Mouse (Mus musculus) forebrain, embryonic 15.5 days (tissue): Measurements from ENCODE around the gene Cox7a1. TPM values are rescaled to one million over a fixed set of nuclear protein-coding genes. Genes with fewer than 3 reads are reported as not detected.

ENCODE experiments used
- ATAC-seq: fragments of 200-750 bp; cut with Nextera tagmentation; replicated peaks from 2 replicates; pipeline ENCODE4 v1.8.0; 2017; ENCODE audit warnings: mild to moderate bottlenecking, moderate TSS enrichment, moderate library complexity
- H3K27ac ChIP-seq: fragments of 300-500 bp; sonication (generic); replicated peaks from 2 replicates; pipeline ENCODE4 v1.5.1; 2015; ENCODE audit warnings: mild to moderate bottlenecking, inconsistent platforms
- H3K27me3 ChIP-seq: fragments of 300-500 bp; sonication (generic); 2 replicates; pipeline ENCODE4 v1.6.1; 2015; ENCODE audit warnings: inconsistent platforms
- H3K36me3 ChIP-seq: fragments of 300-500 bp; sonication (generic); 2 replicates; pipeline ENCODE4 v1.6.1; 2015; ENCODE audit warnings: mild to moderate bottlenecking, inconsistent platforms
- H3K4me1 ChIP-seq: fragments of 300-500 bp; sonication (generic); 2 replicates; pipeline ENCODE4 v1.6.1; 2015; ENCODE audit warnings: inconsistent platforms
- H3K4me2 ChIP-seq: fragments of 300-500 bp; sonication (generic); replicated peaks from 2 replicates; pipeline ENCODE4 v1.6.1; 2015; ENCODE audit warnings: mild to moderate bottlenecking, inconsistent platforms
- H3K4me3 ChIP-seq: fragments of 300-500 bp; sonication (generic); 2 replicates; pipeline ENCODE4 v1.5.1; 2015; ENCODE audit warnings: mild to moderate bottlenecking, inconsistent platforms
- H3K9ac ChIP-seq: fragments of 300-500 bp; sonication (generic); replicated peaks from 2 replicates; pipeline ENCODE4 v1.6.1; 2015; ENCODE audit warnings: mild to moderate bottlenecking, inconsistent platforms
- H3K9me3 ChIP-seq: fragments of 300-500 bp; sonication (generic); 2 replicates; pipeline ENCODE4 v1.6.1; 2016; ENCODE audit warnings: inconsistent platforms
- WGBS: fragments of 180-500 bp; shearing (Covaris S2); methylation state at CpG from one replicate; pipeline ENCODE4 v1.1.7; 2015; ENCODE audit warnings: mixed read lengths; 5-methylcytosine and 5-hydroxymethylcytosine counted together
- polyA plus RNA-seq: library from polyadenylated mRNA; unstranded; fragments of >200 nt; fragmentation: Nextera tagmentation; extraction: Ambion mirVana; gene quantifications from 2 replicates; pipeline ENCODE4 v1.2.1, GENCODE M21; 2015

The Cox7a1 gene
- 3.3 and 4.2 TPM in 2 replicates for polyA plus RNA-seq

- Histone ChIP-seq H3K4me2 (peak within 1 kb of the TSS; percentile 22), H3K9me3 (no peaks in the 10 kb centered on the region), H3K4me3 (no peak within 1 kb of the TSS), H3K27me3 (no peaks in the 10 kb centered on the region), H3K9ac (no peak within 1 kb of the TSS), H3K36me3 (peaks cover 28% of the 10 kb centered on the region), H3K4me1 (peaks cover 5% of the 10 kb centered on the region; the same call in 1 of the 2 replicates), H3K27ac (no peak within 1 kb of the TSS)
- 2% methylated on average over 11 of the region's 11 CpGs for WGBS
- ATAC-seq = peak; percentile 57
These were observed at the start of gene Cox7a1 for GRCm38 (mm10) chr7:30183879-30184289. Gene Cox7a1 (plus strand): TSS chr7:30184144.

- WGBS = 91% methylated on average over 10 of the region's 10 CpGs
- Histone ChIP-seq H3K9ac (no peak overlapping the region), H3K36me3 (peaks cover 67% of the 10 kb centered on the region), H3K4me2 (no peak overlapping the region), H3K27me3 (no peaks in the 10 kb centered on the region), H3K4me1 (no peaks in the 10 kb centered on the region), H3K4me3 (no peak overlapping the region), H3K27ac (no peak overlapping the region), H3K9me3 (no peaks in the 10 kb centered on the region)
- no peak for ATAC-seq
These were observed 47.1 kb upstream of the Cox7a1 start for GRCm38 (mm10) chr7:30136826-30137225.

GRCm38 (mm10) chr7:30143170-30143554, 40.8 kb upstream of the Cox7a1 start:
- ATAC-seq = no peak; the same call in none of the 2 replicates
- H3K4me2 ChIP-seq = peak overlapping the region; percentile 66
- peaks cover 2% of the 10 kb centered on the region for H3K9me3 ChIP-seq
- H3K9ac ChIP-seq = peak overlapping the region; percentile 65
- 19% methylated on average over 8 of the region's 8 CpGs for WGBS
- peak overlapping the region; percentile 85 for H3K27ac ChIP-seq
- H3K36me3 ChIP-seq = peaks cover 14% of the 10 kb centered on the region; the same call in 1 of the 2 replicates
- H3K27me3 ChIP-seq = no peaks in the 10 kb centered on the region
- H3K4me3 ChIP-seq = peak overlapping the region; percentile 63
- peaks cover 12% of the 10 kb centered on the region; the same call in 1 of the 2 replicates for H3K4me1 ChIP-seq

GRCm38 (mm10) chr7:30143555-30144209, 40.3 kb upstream of the Cox7a1 start:
- Histone ChIP-seq H3K27me3 (no peaks in the 10 kb centered on the region), H3K4me3 (peak overlapping the region; percentile 63), H3K27ac (peak overlapping the region; percentile 85), H3K9me3 (peaks cover 8% of the 10 kb centered on the region), H3K4me2 (peak overlapping the region; percentile 66), H3K36me3 (peaks cover 12% of the 10 kb centered on the region; the same call in 1 of the 2 replicates), H3K9ac (peak overlapping the region; percentile 65), H3K4me1 (peaks cover 12% of the 10 kb centered on the region; the same call in 1 of the 2 replicates)
- peak; percentile 97 for ATAC-seq
- 3% methylated on average over 35 of the region's 35 CpGs for WGBS

- Histone ChIP-seq H3K27ac (no peak overlapping the region), H3K4me3 (no peak overlapping the region), H3K9ac (no peak overlapping the region), H3K9me3 (peaks cover 32% of the 10 kb centered on the region), H3K36me3 (peaks cover 13% of the 10 kb centered on the region; the same call in 1 of the 2 replicates), H3K4me2 (no peak overlapping the region), H3K4me1 (peaks cover 12% of the 10 kb centered on the region; the same call in 1 of the 2 replicates), H3K27me3 (no peaks in the 10 kb centered on the region)
- 92% methylated on average over 5 of the region's 5 CpGs for WGBS
- no peak for ATAC-seq
These were observed 36.9 kb upstream of the Cox7a1 start for GRCm38 (mm10) chr7:30147011-30147410.

- Histone ChIP-seq H3K4me2 (no peak overlapping the region), H3K9ac (no peak overlapping the region), H3K27ac (no peak overlapping the region), H3K4me3 (no peak overlapping the region), H3K4me1 (no peaks in the 10 kb centered on the region), H3K9me3 (peaks cover 68% of the 10 kb centered on the region), H3K36me3 (peaks cover 59% of the 10 kb centered on the region), H3K27me3 (no peaks in the 10 kb centered on the region)
- no peak for ATAC-seq
- 95% methylated on average over 1 of the region's 1 CpGs for WGBS
These were observed 29.9 kb upstream of the Cox7a1 start for GRCm38 (mm10) chr7:30154040-30154439.

GRCm38 (mm10) chr7:30155507-30155906, 28.4 kb upstream of the Cox7a1 start:
- H3K9ac ChIP-seq = no peak overlapping the region
- no peak overlapping the region for H3K4me2 ChIP-seq
- ATAC-seq = no peak
- H3K4me3 ChIP-seq = no peak overlapping the region
- 98% methylated on average over 3 of the region's 3 CpGs for WGBS
- H3K27me3 ChIP-seq = no peaks in the 10 kb centered on the region
- H3K9me3 ChIP-seq = peaks cover 69% of the 10 kb centered on the region
- H3K27ac ChIP-seq = no peak overlapping the region
- H3K36me3 ChIP-seq = peaks cover 69% of the 10 kb centered on the region
- no peaks in the 10 kb centered on the region for H3K4me1 ChIP-seq

- peaks cover 54% of the 10 kb centered on the region for H3K9me3 ChIP-seq
- H3K4me1 ChIP-seq = peaks cover 9% of the 10 kb centered on the region
- no peak overlapping the region for H3K4me2 ChIP-seq
- WGBS = over 99% methylated on average over 5 of the region's 5 CpGs
- H3K27ac ChIP-seq = no peak overlapping the region
- H3K27me3 ChIP-seq = no peaks in the 10 kb centered on the region
- H3K36me3 ChIP-seq = peaks cover 85% of the 10 kb centered on the region
- no peak for ATAC-seq
- no peak overlapping the region for H3K4me3 ChIP-seq
- H3K9ac ChIP-seq = no peak overlapping the region
These were observed 20.8 kb upstream of the Cox7a1 start for GRCm38 (mm10) chr7:30163113-30163512.

GRCm38 (mm10) chr7:30164745-30165144, 19.2 kb upstream of the Cox7a1 start:
- H3K36me3 ChIP-seq = peaks cover 68% of the 10 kb centered on the region
- peaks cover 16% of the 10 kb centered on the region for H3K4me1 ChIP-seq
- H3K9me3 ChIP-seq = peaks cover 42% of the 10 kb centered on the region
- no peak overlapping the region for H3K27ac ChIP-seq
- H3K4me2 ChIP-seq = no peak overlapping the region
- no peak overlapping the region for H3K9ac ChIP-seq
- no peak overlapping the region for H3K4me3 ChIP-seq
- ATAC-seq = no peak
- no peaks in the 10 kb centered on the region for H3K27me3 ChIP-seq
- 96% methylated on average over 2 of the region's 2 CpGs for WGBS

- peak overlapping the region; percentile 91 for H3K27ac ChIP-seq
- no peaks in the 10 kb centered on the region for H3K27me3 ChIP-seq
- 2% methylated on average over 21 of the region's 21 CpGs for WGBS
- peak overlapping the region; percentile 83 for H3K9ac ChIP-seq
- H3K4me2 ChIP-seq = peak overlapping the region; percentile 55
- peaks cover 28% of the 10 kb centered on the region for H3K4me1 ChIP-seq
- peak overlapping the region; percentile 82 for H3K4me3 ChIP-seq
- peaks cover 6% of the 10 kb centered on the region for H3K9me3 ChIP-seq
- no peak; the same call in 1 of the 2 replicates for ATAC-seq
- H3K36me3 ChIP-seq = peaks cover 27% of the 10 kb centered on the region
These were observed 14.9 kb upstream of the Cox7a1 start for GRCm38 (mm10) chr7:30168914-30169582.

- H3K27ac ChIP-seq = peak within 1 kb of the TSS; percentile 91
- H3K9ac ChIP-seq = peak within 1 kb of the TSS; percentile 83
- peak within 1 kb of the TSS; percentile 58 for H3K4me2 ChIP-seq
- H3K9me3 ChIP-seq = 0 out of 2 replicates have a peak, but pooled peaks cover 4% of the 10 kb centered on the region
- peak within 1 kb of the TSS; percentile 82 for H3K4me3 ChIP-seq
- peak; percentile 97 for ATAC-seq
- H3K36me3 ChIP-seq = peaks cover 25% of the 10 kb centered on the region
- peaks cover 28% of the 10 kb centered on the region for H3K4me1 ChIP-seq
- no peaks in the 10 kb centered on the region for H3K27me3 ChIP-seq
- 0% methylated on average over 36 of the region's 36 CpGs for WGBS
These were observed 14.2 kb upstream of the Cox7a1 start, which contains the start of gene Zfp146 for GRCm38 (mm10) chr7:30169583-30170282. Gene Zfp146 (minus strand): TSS chr7:30169750.
